Mouse (Mus musculus): ENCODE measurements around the gene Rnf38.

DNA sequence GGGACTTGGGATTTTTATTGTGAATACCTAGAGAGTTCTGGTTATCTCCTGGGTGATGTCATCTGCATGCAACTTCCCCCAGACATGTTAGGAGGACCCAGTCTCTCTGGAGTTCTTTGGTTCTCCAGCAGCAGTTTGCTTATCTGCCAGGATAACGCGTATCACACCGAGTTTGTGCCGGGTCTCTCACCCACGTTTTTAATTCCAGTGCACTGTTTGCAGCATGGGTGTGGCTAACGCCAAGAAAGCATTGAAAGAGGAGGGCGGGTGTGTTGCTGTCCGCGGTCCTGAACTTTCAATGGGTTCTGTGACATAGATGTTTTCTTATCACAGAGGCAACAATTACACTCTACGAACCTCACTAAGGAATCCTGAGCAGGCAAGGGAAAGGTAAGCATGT is 26.7 kb upstream of the Rnf38 start:
- TF ChIP-seq CTCF (IDR thresholded peaks at IDR 0.05; ENCODE audit: control insufficient read depth, insufficient read depth, low read length) (no peak), POLR2A (IDR thresholded peaks at IDR 0.05; ENCODE audit: borderline replicate concordance, control insufficient read depth, low read depth, low read length) (no peak)

All from bone marrow, adult 2 months (tissue).